Mouse (Mus musculus) heart, adult 2 months (tissue): ENCODE data around the gene Sf3a2. TPM values are rescaled to one million over a fixed set of nuclear protein-coding genes. Genes with fewer than 3 reads are reported as not detected.
"Not testable (repeated sequence)": the region's sequence is repeated elsewhere in the genome, so short reads cannot be mapped to it uniquely, and the experiment has no call there.

ENCODE experiments used
- DNase-seq, 2 experiments: peaks; one replicate each; pipeline ENCODE4 v3.0.0; 2021
- H3K27ac ChIP-seq: fragments of 200-600 bp; 2 replicates; pipeline ENCODE4 v1.8.1; 2022
- H3K27me3 ChIP-seq: fragments of 200-500 bp; 2 replicates; pipeline ENCODE4 v1.6.1; 2012; ENCODE audit warnings: mild to moderate bottlenecking, low read length, inconsistent platforms, mixed read lengths; ENCODE audit not compliant: control insufficient read depth, insufficient read depth
- H3K36me3 ChIP-seq: fragments of 200-500 bp; 2 replicates; pipeline ENCODE4 v1.6.1; 2012; ENCODE audit warnings: low read length, inconsistent platforms; ENCODE audit not compliant: control insufficient read depth, insufficient read depth
- H3K4me1 ChIP-seq: fragments of 200-500 bp; 2 replicates; pipeline ENCODE4 v1.6.1; 2011; ENCODE audit warnings: low read length; ENCODE audit not compliant: control insufficient read depth, insufficient read depth
- H3K4me3 ChIP-seq: fragments of 200-600 bp; 2 replicates; pipeline ENCODE4 v1.8.1; 2022
- H3K79me2 ChIP-seq: fragments of 200-500 bp; replicated peaks from 2 replicates; pipeline ENCODE4 v1.6.1; 2012; ENCODE audit warnings: mild to moderate bottlenecking, inconsistent platforms, low read length, moderate library complexity, mixed read lengths; ENCODE audit not compliant: control insufficient read depth, insufficient read depth
- H3K9ac ChIP-seq: fragments of 200-500 bp; 2 replicates; pipeline ENCODE4 v1.6.1; 2012; ENCODE audit warnings: low read depth, mild to moderate bottlenecking, control low read depth, inconsistent platforms, low read length, mixed read lengths
- CTCF ChIP-seq: fragments of 200-600 bp; IDR thresholded peaks from 2 replicates; pipeline ENCODE4 v1.8.1; 2022; ENCODE audit warnings: antibody characterized with exemption, mild to moderate bottlenecking, moderate library complexity
- EP300 ChIP-seq: fragments of 200-500 bp; IDR thresholded peaks from 2 replicates; pipeline ENCODE4 v1.6.1; 2011; ENCODE audit warnings: low read depth, low read length, control low read depth; ENCODE audit not compliant: insufficient read depth
- POLR2A ChIP-seq: fragments of 200-500 bp; IDR thresholded peaks from 2 replicates; pipeline ENCODE4 v1.6.1; 2011; ENCODE audit warnings: mild to moderate bottlenecking, low read depth, low read length, control low read depth; ENCODE audit not compliant: insufficient read depth
- WGBS: fragments of 180-500 bp; shearing (Covaris S2); methylation state at CpG from one replicate; pipeline ENCODE4 v1.1.7; 2018; 5-methylcytosine and 5-hydroxymethylcytosine counted together
- intact Hi-C: fragments of 180-260 bp; cut with DNase I; formaldehyde crosslinking; loops from one replicate; pipeline ENCODE4 v1.15.1; 2025
- polyA plus RNA-seq: library from polyadenylated mRNA; depleted of rRNA; stranded (reverse); fragments of >200 nt; gene quantifications from 2 replicates; pipeline ENCODE4 v1.2.3, GENCODE M21; 2012
- total RNA-seq, 2 experiments: library from RNA; stranded (reverse); gene quantifications; 2 replicates each; pipeline ENCODE4 v1.2.3; 2021

The Sf3a2 gene
- total and polyA plus RNA-seq, 3 experiments = 18.4 to 30.4 (median 27.3) TPM

DNA sequence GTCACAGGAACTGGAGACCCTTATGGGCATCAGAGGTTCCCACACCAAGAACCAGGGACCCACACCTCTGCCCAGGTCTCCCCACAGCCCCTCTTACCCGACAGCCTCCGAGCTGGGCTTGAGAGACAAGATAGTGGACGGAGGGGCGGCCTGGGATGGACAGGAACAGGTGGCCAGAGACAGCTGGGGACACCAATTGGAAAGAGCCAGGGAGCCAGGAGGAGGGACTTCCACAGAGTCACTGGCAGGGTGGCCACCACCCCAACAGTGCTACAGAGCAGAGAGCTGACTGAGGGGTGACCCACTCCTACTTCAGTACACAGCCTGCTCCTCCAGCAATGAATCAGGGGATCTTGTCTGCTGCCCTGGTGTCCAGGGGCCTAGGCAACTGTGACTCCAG is 15.4 kb downstream of the Sf3a2 start, which contains the start of gene Jsrp1:
Gene Jsrp1 (minus strand): TSS at position 133 of the 400 bp plus-strand sequence.
- H3K4me1 ChIP-seq = no peaks in the 10 kb centered on the region

DNA sequence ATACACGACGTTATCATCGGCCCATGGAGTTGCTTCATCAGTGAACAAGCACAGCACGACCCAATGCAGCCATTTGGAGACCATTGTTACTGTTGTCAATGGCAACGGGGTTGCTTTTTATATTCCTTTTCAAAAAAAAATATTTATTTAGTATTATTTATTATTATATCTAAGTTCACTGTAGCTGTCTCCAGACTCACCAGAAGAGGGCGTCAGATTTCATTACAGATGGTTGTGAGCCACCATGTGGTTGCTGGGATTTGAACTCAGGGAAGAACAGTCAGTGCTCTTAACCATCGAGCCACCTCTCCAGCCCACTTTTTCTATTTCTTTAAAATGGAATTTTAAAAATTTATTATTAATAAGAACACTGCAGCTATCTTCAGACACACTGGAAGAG is 16.8 kb downstream of the Sf3a2 start:
- TF ChIP-seq POLR2A (no peak), CTCF (peak; percentile 21; the same call in 1 of the 2 replicates), EP300 (no peak)
- WGBS = 59% methylated on average over 7 of the region's 7 CpGs
- intact Hi-C loops = no loop called here
- Histone ChIP-seq H3K27ac (no peak overlapping the region), H3K36me3 (no peaks in the 10 kb centered on the region), H3K4me3 (no peak overlapping the region), H3K79me2 (no peaks in the 10 kb centered on the region), H3K9ac (no peak overlapping the region), H3K27me3 (no peaks in the 10 kb centered on the region), H3K4me1 (no peaks in the 10 kb centered on the region)
- DNase-seq = no peak

More for the DNA sequence above, 15.4 kb downstream of the Sf3a2 start, which contains the start of gene Jsrp1:
- no peak within 1 kb of the TSS for H3K9ac ChIP-seq
- no peak for TF ChIP-seq POLR2A
- TF ChIP-seq EP300 = no peak
- TF ChIP-seq CTCF = no peak
- no peak for DNase-seq
- WGBS = 75% methylated on average over 4 of the region's 4 CpGs
- no peaks in the 10 kb centered on the region for H3K36me3 ChIP-seq
- intact Hi-C loops = no loop called here
- no peaks in the 10 kb centered on the region for H3K79me2 ChIP-seq
- no peak within 1 kb of the TSS for H3K27ac ChIP-seq
- no peak within 1 kb of the TSS for H3K4me3 ChIP-seq
- H3K27me3 ChIP-seq = no peaks in the 10 kb centered on the region

DNA sequence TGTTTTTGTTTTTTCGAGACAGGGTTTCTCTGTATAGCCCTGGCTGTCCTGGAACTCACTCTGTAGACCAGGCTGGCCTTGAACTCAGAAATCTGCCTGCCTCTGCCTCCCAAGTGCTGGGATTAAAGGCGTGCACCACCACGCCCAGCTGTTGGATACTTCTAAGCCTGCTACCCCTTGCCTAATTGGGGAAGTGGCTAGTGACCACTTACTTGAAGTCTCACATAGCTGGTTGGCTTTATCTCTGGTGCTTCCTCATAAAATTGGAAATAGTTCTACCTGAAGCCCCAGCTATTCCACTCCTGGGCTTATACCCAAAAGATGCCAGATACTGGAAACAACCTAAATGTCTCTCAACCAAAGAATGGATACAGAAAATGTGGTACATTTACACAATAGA is 18.3 kb downstream of the Sf3a2 start:
- DNase-seq, H3K27ac ChIP-seq, H3K27me3 ChIP-seq, intact Hi-C loops, H3K4me3 ChIP-seq, H3K4me1 ChIP-seq, H3K9ac ChIP-seq, H3K36me3 ChIP-seq, H3K79me2 ChIP-seq: not testable (repeated sequence)
- WGBS = 78% methylated on average over 3 of the region's 3 CpGs

- Histone ChIP-seq H3K27ac (no peak overlapping the region), H3K36me3 (no peaks in the 10 kb centered on the region), H3K27me3 (no peaks in the 10 kb centered on the region), H3K4me1 (no peaks in the 10 kb centered on the region), H3K9ac (no peak overlapping the region), H3K79me2 (no peaks in the 10 kb centered on the region), H3K4me3 (no peak overlapping the region)
- intact Hi-C loops = no loop called here
- WGBS = 62% methylated on average over 2 of the region's 2 CpGs
- TF ChIP-seq EP300 (no peak), CTCF (no peak)
- DNase-seq = no peak
Measured at GRCm38 (mm10) chr10:80817164-80817563, 19.2 kb downstream of the Sf3a2 start.

DNA sequence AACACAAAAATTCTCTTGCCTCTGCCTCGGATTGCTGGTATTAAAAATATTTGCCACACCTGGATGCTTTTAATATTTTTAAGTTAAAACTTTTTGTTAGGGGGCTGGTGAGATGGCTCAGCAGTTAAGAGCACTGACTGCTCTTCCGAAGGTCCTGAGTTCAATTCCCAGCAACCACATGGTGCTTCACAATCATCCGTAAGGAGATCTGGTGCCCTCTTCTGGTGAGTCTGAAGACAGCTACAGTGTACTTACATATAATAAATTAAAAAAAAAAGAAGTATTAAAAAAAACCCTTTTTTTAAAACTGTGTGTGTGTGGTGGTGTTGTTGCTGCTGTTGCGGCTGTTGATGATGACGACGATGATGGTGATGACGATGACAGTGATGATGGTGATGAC is 20.0 kb downstream of the Sf3a2 start:
- H3K4me3 ChIP-seq, H3K9ac ChIP-seq, H3K27ac ChIP-seq, H3K27me3 ChIP-seq, H3K79me2 ChIP-seq, H3K4me1 ChIP-seq, H3K36me3 ChIP-seq, DNase-seq: not testable (repeated sequence)
- intact Hi-C loops = loop anchor here (2.0 kb wide), 1 partner anchor 67 kb away; no protein-coding TSS in a partner anchor
- WGBS = 81% methylated on average over 7 of the region's 7 CpGs
- TF ChIP-seq CTCF = peak; percentile 52

DNA sequence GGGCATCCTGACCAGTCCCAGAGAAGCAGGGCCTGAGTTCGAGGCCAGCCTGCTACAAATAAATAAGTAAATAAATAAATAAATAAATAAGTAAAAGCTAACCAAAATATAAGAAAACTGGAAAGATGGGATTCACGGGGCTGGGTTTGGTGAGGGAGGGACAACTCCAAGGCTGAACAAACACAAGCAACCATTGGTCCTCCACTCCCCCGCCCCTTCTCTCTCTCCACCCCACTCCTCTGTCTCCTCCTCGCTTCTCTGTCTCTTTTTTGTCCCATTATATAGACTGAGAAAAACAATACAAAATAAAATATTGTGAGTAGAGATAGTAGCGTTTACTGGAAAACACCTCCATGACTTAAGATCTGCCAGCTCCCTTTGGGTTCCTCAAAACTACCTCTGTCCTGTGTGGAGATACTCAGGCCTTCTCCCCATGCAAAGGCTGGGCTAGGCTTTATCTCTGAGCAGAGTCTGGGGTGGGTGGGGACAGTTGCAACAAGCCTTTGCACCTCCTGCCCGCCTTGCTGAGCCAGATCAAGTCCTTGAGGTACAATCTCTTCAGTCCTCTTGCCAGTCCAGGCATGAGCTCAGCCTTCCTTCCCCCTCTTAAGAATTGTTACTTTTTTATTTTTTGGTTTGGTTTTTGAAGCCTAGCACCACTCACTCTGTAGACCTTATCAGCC is 20.7 kb downstream of the Sf3a2 start:
- H3K27me3 ChIP-seq = no peaks in the 10 kb centered on the region
- no peak overlapping the region for H3K9ac ChIP-seq
- intact Hi-C loops = loop anchor here (2.0 kb wide), 1 partner anchor 68 kb away; no protein-coding TSS in a partner anchor
- H3K4me1 ChIP-seq = no peaks in the 10 kb centered on the region
- TF ChIP-seq POLR2A (no peak), EP300 (no peak), CTCF (no peak)
- DNase-seq = no peak
- no peak overlapping the region for H3K4me3 ChIP-seq
- no peaks in the 10 kb centered on the region for H3K79me2 ChIP-seq
- no peaks in the 10 kb centered on the region for H3K36me3 ChIP-seq
- 51% methylated on average over 6 of the region's 6 CpGs for WGBS
- no peak overlapping the region for H3K27ac ChIP-seq
